Mouse (Mus musculus) liver, embryonic 11.5 days (tissue): ENCODE measurements around the gene Negr1. TPM values are rescaled to one million over a fixed set of nuclear protein-coding genes. Genes with fewer than 3 reads are reported as not detected.

ENCODE experiments used
- ATAC-seq: fragments of 200-750 bp; cut with Nextera tagmentation; replicated peaks from 2 replicates; pipeline ENCODE4 v1.8.0; 2017; ENCODE audit warnings: moderate number of reproducible peaks, mild to moderate bottlenecking, moderate TSS enrichment, moderate library complexity; ENCODE audit not compliant: low FRiP score
- DNase-seq: peaks from one replicate; pipeline ENCODE4 v3.0.0-alpha.2; 2017; ENCODE audit warnings: low spot score
- H3K27ac ChIP-seq: fragments of 300-500 bp; sonication (generic); 2 replicates; pipeline ENCODE4 v1.5.1; 2014; ENCODE audit warnings: mild to moderate bottlenecking, low read depth, low read length, control low read depth
- H3K27me3 ChIP-seq: fragments of 300-500 bp; sonication (generic); replicated peaks from 2 replicates; pipeline ENCODE4 v1.6.1; 2014; ENCODE audit warnings: low read length, mixed read lengths; ENCODE audit not compliant: control insufficient read depth, insufficient read depth
- H3K36me3 ChIP-seq: fragments of 300-500 bp; sonication (generic); 2 replicates; pipeline ENCODE4 v1.6.1; 2014; ENCODE audit warnings: mild to moderate bottlenecking, low read length, moderate library complexity, mixed read lengths; ENCODE audit not compliant: control insufficient read depth, insufficient read depth
- H3K4me1 ChIP-seq: fragments of 300-500 bp; sonication (generic); replicated peaks from 2 replicates; pipeline ENCODE4 v1.6.1; 2014; ENCODE audit warnings: low read length, mixed read lengths; ENCODE audit not compliant: control insufficient read depth, insufficient read depth
- H3K4me2 ChIP-seq: fragments of 300-500 bp; sonication (generic); 2 replicates; pipeline ENCODE4 v1.6.1; 2014; ENCODE audit warnings: mild to moderate bottlenecking, control low read depth, moderate library complexity
- H3K4me3 ChIP-seq: fragments of 300-500 bp; sonication (generic); 2 replicates; pipeline ENCODE4 v1.5.1; 2014; ENCODE audit warnings: low read depth, low read length, control low read depth
- H3K9ac ChIP-seq: fragments of 300-500 bp; sonication (generic); 2 replicates; pipeline ENCODE4 v1.6.1; 2014; ENCODE audit warnings: low read depth, low read length, control low read depth
- H3K9me3 ChIP-seq: fragments of 300-500 bp; sonication (generic); 2 replicates; pipeline ENCODE4 v1.6.1; 2016; ENCODE audit warnings: low read length, inconsistent platforms, mixed read lengths; ENCODE audit not compliant: control insufficient read depth
- WGBS: fragments of 180-500 bp; shearing (Covaris S2); extraction: QIAGEN DNeasy Blood & Tissue Kit; methylation state at CpG from one replicate; pipeline ENCODE4 v1.1.7; 2014; 5-methylcytosine and 5-hydroxymethylcytosine counted together
- polyA plus RNA-seq: library from polyadenylated mRNA; unstranded; fragments of >200 nt; fragmentation: Nextera tagmentation; extraction: Ambion mirVana; gene quantifications from 2 replicates; pipeline ENCODE4 v1.2.1, GENCODE M21; 2014

Negr1 gene
- polyA plus RNA-seq, 1 experiment from 2014 or later, result 1.7 TPM

DNA sequence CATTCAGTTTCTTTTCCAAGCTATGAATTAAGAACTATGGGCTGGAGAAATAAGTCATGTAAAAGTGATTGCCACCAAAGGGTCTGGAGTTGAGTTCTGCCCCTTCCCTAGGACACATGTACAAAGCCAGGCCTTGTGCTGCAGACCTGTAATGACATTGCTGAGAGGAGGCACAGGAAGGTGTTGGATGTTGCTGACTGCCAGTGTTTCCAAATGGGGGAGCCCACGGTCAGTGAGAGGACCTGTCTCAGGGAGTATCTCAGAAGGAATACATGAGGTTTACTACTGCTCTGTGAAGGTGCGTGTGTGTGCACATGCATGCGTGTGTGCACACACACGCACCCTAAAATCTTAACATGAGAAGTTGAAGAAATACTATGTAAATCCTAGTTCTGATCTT, 393.5 kb downstream of the Negr1 start:
- ATAC-seq (no peak), DNase-seq (no peak)
- WGBS, result 76% methylated on average over 4 of the region's 4 CpGs
- H3K27me3 ChIP-seq, result no peaks in the 10 kb centered on the region
- H3K27ac ChIP-seq, result no peak overlapping the region
- H3K9me3 ChIP-seq, result no peaks in the 10 kb centered on the region
- no peaks in the 10 kb centered on the region for H3K36me3 ChIP-seq
- H3K4me2 ChIP-seq, result no peak overlapping the region
- H3K9ac ChIP-seq, result no peak overlapping the region
- H3K4me3 ChIP-seq, result no peak overlapping the region
- no peaks in the 10 kb centered on the region for H3K4me1 ChIP-seq

DNA sequence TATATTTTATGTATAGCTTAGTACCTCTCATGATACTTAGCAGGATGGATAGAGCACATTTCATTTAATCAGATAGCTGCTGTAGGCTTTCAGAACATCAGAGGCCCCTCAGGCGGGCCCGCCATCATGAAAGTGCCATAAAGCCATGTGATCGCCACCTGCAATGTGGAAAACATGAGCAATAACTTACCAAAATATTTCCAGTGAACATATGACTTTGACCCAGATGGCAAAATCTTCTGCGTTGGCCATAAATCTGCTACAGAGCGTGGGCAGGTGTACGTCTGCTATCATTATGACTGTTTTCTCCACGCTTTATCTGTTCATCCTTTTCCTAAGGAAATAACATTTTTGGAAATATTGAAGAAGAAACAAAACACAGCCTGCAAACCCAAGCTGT, 397.0 kb downstream of the Negr1 start:
- no peaks in the 10 kb centered on the region for H3K4me1 ChIP-seq
- no peaks in the 10 kb centered on the region for H3K27me3 ChIP-seq
- ATAC-seq (no peak), DNase-seq (no peak)
- no peaks in the 10 kb centered on the region for H3K36me3 ChIP-seq
- H3K9me3 ChIP-seq, result no peaks in the 10 kb centered on the region
- H3K4me2 ChIP-seq, result no peak overlapping the region
- H3K27ac ChIP-seq, result no peak overlapping the region
- WGBS, result 92% methylated on average over 7 of the region's 7 CpGs
- no peak overlapping the region for H3K4me3 ChIP-seq
- no peak overlapping the region for H3K9ac ChIP-seq

DNA sequence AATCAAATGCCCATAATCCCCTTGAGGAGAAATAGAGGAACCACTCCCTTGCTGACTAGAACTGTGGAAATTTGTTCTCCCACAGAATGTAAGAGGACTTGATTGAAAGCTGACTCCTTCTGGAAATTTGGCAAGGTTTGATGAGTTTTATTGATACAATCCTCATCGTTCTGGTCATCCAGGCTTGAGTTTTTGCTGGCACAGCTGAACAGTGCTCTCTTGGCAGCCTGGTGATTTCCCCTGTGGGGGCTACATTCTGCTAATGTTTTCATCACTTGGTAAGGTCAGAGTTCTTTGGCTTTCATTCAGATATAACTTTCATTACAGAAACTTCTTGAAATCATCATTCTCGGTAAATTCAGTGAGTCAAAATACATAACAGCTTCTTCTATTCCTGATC, 407.2 kb downstream of the Negr1 start:
- H3K9ac ChIP-seq, result no peak overlapping the region
- H3K4me3 ChIP-seq, result no peak overlapping the region
- DNase-seq (no peak), ATAC-seq (no peak)
- no peak overlapping the region for H3K27ac ChIP-seq
- no peaks in the 10 kb centered on the region for H3K27me3 ChIP-seq
- WGBS, result 75% methylated on average over 2 of the region's 2 CpGs
- no peak overlapping the region for H3K4me2 ChIP-seq
- H3K4me1 ChIP-seq, result no peaks in the 10 kb centered on the region
- no peaks in the 10 kb centered on the region for H3K36me3 ChIP-seq
- no peaks in the 10 kb centered on the region for H3K9me3 ChIP-seq

DNA sequence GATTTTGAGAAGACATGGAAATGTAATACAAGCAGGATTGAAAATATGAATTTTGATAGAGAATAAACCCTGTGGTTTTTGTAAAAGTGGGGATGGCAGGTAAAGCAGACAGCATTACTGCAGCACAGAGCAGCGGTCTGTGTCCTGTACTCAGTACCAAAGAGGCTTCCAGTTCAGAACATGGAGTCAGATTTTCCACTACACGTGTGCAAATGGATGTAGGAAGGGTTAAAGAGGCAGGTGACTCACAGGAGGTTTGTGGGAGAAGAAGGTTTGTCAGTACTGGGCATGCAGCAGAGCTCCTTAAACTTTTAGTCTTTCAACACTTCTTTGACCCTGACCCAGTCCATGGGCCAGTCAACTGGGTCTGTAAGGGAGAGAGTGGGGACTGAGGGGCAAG, 409.5 kb downstream of the Negr1 start:
- Histone ChIP-seq H3K27me3 (no peaks in the 10 kb centered on the region), H3K9me3 (no peaks in the 10 kb centered on the region), H3K4me1 (no peaks in the 10 kb centered on the region), H3K4me2 (no peak overlapping the region), H3K4me3 (no peak overlapping the region), H3K36me3 (no peaks in the 10 kb centered on the region), H3K9ac (no peak overlapping the region), H3K27ac (no peak overlapping the region)
- no peak for ATAC-seq
- DNase-seq, result no peak
- WGBS, result 59% methylated on average over 2 of the region's 2 CpGs

DNA sequence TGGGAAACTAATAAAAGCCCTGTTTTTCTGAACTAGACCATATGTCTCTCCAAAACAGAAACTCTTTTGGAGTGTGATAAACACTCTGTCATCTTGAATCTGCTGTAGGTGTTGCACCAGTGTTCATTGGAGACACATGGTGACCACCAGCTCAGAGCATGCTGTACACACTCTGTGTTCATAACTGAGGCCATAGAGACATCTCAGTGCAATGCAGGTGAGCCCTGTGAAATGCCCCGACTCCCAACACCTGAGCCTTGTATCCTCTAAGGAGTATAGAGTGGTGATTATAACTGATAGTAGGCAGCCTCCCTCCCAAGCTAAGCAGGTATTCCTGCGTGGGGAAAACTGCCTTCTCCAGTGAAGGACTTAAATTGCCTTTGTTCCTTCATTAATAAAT, 415.2 kb downstream of the Negr1 start:
- WGBS, result 56% methylated on average over 2 of the region's 2 CpGs
- DNase-seq, result no peak
- no peaks in the 10 kb centered on the region for H3K9me3 ChIP-seq

DNA sequence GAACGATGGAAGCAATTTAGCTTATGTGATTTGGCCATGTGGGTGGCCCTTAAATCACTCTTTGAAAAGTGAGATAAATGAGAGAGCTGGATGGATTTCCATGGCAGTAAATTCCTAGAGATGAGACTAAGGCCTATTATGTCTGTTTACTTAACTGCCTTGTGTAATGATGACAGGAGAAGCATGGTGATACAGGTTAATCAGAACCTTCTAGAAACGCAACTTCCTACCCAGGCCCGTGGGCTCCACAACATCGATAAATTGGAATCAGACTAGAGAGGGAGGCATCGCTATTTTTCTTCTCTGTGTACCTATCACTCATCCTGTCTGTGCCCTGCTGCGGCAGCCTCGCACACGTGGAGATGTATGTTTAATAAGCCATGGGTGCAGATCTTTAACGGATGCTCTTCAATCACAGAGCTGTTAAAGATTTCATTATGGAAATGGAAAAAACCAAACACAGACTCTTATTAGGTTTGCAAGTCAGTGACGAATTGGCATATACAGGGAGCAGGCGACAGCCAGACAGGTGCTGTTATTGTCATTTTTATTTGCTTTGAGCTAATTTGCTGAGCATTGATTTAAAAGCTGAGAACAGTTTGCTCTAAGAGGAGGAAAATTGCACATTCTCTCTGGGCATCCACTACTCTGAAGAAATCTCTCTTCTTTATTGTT, 418.6 kb downstream of the Negr1 start:
- H3K9me3 ChIP-seq, result no peaks in the 10 kb centered on the region
- no peak overlapping the region for H3K27ac ChIP-seq
- H3K4me2 ChIP-seq, result no peak overlapping the region
- no peaks in the 10 kb centered on the region for H3K4me1 ChIP-seq
- H3K36me3 ChIP-seq, result no peaks in the 10 kb centered on the region
- ATAC-seq, result no peak
- DNase-seq, result no peak
- no peak overlapping the region for H3K4me3 ChIP-seq
- WGBS, result 66% methylated on average over 11 of the region's 11 CpGs
- H3K27me3 ChIP-seq, result no peaks in the 10 kb centered on the region
- H3K9ac ChIP-seq, result no peak overlapping the region

More for the DNA sequence above, 415.2 kb downstream of the Negr1 start:
- no peak for ATAC-seq
- Histone ChIP-seq H3K9ac (no peak overlapping the region), H3K4me2 (no peak overlapping the region), H3K27ac (no peak overlapping the region), H3K4me1 (no peaks in the 10 kb centered on the region), H3K4me3 (no peak overlapping the region), H3K27me3 (no peaks in the 10 kb centered on the region), H3K36me3 (no peaks in the 10 kb centered on the region)

DNA sequence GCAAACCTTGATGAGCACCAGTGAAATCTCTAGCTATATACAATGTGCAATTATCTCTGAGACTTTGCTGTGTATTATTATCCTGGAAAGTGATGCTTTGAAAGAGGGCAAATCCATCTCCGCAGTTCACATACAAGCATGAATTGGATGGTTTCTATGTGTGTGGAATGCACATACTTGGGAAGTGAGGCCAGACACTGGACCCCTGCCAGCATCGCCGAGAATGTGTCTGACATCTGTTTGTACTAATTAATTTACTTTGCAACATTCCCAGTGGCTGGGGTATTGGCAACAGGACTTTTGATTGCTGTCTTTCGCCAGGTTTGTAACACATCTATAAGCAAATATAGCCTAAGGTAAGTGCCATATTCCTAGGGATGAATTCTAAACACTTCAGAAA, 420.5 kb downstream of the Negr1 start:
- no peaks in the 10 kb centered on the region for H3K4me1 ChIP-seq
- DNase-seq (no peak), ATAC-seq (no peak)
- no peak overlapping the region for H3K9ac ChIP-seq
- H3K9me3 ChIP-seq, result no peaks in the 10 kb centered on the region
- no peaks in the 10 kb centered on the region for H3K36me3 ChIP-seq
- H3K27ac ChIP-seq, result no peak overlapping the region
- H3K27me3 ChIP-seq, result no peaks in the 10 kb centered on the region
- no peak overlapping the region for H3K4me3 ChIP-seq
- WGBS, result 68% methylated on average over 4 of the region's 4 CpGs
- H3K4me2 ChIP-seq, result no peak overlapping the region

DNA sequence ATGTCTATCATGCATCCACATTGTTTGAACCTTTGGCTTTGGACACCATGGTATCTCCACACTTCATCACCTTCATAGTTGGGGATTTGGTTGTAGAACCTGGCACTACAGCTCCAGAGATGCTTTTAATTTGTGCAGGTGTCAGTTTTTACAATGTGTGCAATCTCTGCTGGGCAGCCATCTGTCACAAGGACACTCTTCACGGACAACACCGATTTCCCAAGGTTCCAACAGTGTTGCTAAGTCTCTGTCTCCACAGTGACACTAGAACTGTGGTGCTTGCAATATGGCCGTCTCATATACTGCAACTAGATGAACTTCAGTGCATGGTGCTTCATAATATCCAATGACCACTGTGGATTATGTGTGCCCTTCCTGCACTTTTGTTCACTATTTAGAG, 425.5 kb downstream of the Negr1 start:
- Histone ChIP-seq H3K9ac (no peak overlapping the region), H3K9me3 (no peaks in the 10 kb centered on the region), H3K27ac (no peak overlapping the region), H3K4me2 (no peak overlapping the region), H3K27me3 (no peaks in the 10 kb centered on the region), H3K4me3 (no peak overlapping the region), H3K36me3 (no peaks in the 10 kb centered on the region), H3K4me1 (no peaks in the 10 kb centered on the region)
- no peak for DNase-seq
- ATAC-seq, result no peak
- WGBS, result 77% methylated on average over 3 of the region's 3 CpGs

DNA sequence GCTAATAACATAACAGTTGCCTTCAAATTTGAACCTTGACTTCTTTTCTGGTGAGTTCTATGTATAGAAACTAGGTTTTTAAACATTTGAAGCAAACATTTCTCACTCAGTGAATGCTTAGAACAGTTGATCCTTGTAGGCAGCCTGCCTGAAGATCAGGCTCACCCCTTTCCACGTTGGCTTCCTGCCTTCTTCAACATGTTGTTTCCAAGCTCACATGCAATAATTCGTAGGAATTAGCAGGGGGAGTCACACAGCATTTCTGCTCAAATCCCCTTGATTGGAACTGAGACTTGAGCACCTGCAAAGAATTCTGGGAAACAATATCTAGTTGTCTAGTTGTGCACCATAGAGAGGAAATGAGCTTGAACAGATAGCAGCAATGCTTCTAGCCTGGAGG, 430.6 kb downstream of the Negr1 start:
- H3K36me3 ChIP-seq, result no peaks in the 10 kb centered on the region
- 59% methylated on average over 2 of the region's 2 CpGs for WGBS
- no peak overlapping the region for H3K4me2 ChIP-seq
- no peak overlapping the region for H3K27ac ChIP-seq
- no peaks in the 10 kb centered on the region for H3K9me3 ChIP-seq
- no peaks in the 10 kb centered on the region for H3K27me3 ChIP-seq
- DNase-seq (no peak), ATAC-seq (no peak)
- no peak overlapping the region for H3K9ac ChIP-seq
- no peaks in the 10 kb centered on the region for H3K4me1 ChIP-seq
- no peak overlapping the region for H3K4me3 ChIP-seq
